Mouse (Mus musculus): ENCODE data around the gene Cdc42ep1.
"Not testable (repeated sequence)": the region's sequence is repeated elsewhere in the genome, so short reads cannot be mapped to it uniquely, and the experiment has no call there.

The Cdc42ep1 gene

DNA sequence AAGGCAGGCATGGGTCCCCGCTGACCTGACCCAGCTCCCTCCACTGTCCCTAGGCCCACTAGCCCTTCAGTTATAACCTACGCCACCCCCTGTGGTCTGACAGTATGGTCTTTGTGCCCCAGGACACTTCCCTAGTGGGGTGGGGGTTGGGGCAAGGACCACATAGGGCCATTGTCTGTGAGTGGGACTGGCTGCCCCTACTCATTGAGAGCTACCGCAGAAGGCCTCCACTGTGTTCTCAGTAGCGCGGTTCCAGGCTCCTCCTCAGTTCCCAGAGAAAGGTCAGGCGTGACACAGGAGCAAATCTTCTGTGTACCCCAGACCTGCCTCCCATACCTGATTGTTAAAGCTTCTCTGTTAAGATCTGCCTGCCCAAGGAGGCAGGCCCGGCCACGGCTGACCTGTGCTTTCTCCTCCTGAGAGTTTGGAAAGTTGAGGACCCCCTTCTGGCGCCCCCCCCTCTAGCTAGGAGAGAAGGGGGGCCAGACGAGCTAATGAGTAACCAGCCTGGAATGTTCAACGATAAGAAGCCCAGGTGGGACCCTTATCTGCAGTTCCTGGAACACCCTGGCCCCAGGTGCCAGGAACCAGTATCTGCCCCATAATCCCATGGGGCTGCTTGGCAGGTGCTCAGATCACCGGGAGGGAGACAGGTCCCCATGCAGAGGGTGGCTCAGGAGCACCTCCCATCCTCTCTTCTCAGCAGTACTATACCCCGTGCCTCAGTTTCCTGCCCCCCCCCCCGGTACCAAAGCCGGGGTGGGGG, 7.8 kb downstream of the Cdc42ep1 start:
- DNase-seq = no peak

DNA sequence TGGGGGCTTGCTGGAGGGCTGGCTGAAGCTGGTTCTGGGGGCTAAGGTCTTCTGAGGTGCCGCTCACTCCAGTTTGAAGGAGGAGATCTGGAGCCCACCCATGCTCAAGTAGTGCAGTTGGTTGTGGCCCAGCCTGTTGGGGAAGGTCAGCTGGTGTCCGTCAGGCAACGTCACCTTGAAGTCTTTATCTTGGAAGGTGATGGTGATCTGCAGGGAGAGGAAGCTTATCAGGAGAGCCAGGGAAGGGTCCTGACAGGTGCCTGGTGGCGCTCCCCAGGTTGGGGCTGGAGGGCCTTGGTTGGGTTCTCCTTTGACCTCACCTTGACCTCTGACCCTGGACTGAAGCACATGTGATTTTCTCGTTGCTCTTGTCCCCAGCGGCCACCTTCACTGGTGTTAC, 8.5 kb downstream of the Cdc42ep1 start:
- no peak for DNase-seq

DNA sequence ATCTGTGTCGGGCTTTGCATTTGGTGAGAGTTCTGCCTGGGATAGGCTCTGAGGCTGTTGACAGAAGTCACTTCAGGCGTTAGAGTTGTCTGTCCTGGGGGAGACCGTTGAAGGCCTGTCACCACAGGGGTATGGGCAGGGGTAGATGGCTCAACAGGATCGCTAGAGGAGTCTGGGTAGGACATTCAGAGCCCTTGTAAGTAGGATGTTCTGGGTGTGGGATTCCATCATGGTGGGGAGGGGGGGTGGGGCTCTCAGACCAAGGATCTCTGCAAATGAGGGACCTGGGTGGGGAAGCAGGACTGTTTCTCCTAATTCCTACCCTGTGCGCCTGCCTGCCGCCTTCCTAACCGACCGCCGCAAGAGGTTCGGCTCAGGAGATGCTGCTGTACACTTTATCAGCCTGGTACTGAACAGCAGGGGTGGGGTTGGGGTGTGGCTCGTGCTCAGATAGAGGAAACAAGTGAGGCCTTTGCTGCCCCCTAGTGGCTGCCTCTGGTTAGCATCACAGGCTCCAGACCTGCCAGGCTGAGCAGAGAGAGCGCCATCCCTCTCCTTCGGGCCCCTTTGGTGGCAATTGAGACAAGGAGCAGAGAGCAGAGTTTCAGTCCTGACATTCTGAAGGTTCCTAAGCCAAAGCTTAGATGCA, 9.2 kb downstream of the Cdc42ep1 start:
- peak; percentile 91 for DNase-seq

DNA sequence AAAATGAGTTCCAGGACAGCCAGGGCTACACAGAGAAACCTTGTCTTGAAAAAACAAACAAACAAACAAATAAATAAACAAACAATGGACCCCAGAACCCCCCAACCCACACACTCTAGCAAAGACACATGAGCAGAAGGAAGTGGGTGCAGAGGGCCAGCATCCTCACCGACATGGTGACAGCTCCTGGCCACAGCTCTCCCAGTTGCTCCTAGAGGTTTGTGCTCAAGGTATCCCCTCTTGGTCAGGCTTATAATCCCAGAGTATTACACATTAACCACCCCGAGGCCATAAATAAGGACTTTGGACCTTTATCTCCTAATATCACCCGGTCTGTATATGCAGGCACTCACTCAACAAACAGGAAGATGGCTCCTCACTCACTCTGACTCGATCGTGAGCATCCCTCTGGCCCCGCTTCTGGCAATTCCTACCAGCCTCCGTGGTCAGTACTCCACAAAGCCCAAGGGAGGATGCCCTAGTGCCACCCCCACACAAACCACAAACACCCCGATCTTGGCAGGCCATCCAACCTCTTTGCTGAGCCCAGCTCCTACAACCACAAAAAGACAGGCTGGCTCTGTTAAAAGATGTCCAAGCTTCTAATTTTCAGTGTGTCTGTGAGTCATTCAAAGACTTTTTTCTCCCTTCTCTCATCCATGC, 13.0 kb downstream of the Cdc42ep1 start, which contains the start of gene Lgals2:
TSS of gene Lgals2 (minus strand) at position 227 of the 663 bp plus-strand sequence.
- DNase-seq = no peak

DNA sequence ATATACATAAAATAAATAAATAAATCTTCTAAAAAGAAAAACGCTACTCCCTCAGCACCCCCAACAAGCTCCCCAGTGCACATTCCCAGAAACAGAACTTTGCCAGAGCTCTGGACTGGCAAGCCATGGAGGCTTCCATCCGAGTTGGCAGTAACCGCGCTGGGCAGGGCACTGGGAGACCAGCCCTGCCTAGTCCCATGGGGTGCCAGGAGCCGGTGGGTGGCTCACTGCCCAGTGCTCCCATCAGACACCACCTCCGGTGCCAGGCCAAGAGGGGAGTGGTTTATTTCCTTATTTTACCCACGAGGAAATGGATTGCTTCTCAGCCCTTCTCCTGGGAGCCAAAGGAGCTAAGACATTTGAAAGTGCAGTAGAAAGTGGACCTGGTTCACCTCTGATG, 14.6 kb downstream of the Cdc42ep1 start:
- DNase-seq = no peak

DNA sequence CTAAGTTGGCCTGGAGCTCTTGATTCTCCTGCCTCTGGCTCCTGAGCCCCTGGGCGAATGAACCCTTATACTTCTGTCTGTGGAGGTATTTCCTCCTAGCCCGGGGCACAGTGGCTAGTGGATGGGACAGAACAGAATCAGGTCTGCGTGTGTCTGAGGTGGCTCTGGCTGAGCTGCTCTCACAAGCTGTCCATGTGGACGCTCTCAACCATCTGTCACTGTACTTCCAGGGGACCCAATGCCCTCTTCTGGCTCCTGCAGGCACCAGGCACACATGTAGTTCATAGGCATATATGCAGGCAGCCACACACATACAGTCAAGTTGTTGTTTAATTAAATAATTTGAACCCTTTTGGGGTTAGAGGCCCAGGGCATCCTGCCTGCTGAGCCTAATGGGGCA, 16.9 kb downstream of the Cdc42ep1 start:
- no peak for DNase-seq

DNA sequence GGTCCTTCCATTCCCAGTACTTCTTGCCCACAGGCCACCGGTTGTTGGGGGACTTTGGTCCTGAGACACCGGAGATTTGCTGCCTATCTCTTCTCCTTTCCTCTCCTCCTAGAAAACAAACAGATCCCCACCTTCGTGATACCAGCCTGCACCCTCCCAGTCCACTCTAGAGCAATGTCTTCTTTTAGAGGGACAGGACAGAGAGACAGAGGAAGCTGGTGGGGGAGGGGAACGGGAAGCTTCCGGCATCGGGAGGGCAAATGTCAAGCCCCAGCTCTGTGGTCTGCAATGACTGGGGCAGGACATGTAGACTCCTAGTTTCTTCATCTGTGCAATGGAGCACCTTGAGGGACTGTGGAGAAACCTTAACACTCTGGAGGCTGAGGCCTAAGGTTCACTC, 17.3 kb downstream of the Cdc42ep1 start:
- peak; percentile 62 for DNase-seq

DNA sequence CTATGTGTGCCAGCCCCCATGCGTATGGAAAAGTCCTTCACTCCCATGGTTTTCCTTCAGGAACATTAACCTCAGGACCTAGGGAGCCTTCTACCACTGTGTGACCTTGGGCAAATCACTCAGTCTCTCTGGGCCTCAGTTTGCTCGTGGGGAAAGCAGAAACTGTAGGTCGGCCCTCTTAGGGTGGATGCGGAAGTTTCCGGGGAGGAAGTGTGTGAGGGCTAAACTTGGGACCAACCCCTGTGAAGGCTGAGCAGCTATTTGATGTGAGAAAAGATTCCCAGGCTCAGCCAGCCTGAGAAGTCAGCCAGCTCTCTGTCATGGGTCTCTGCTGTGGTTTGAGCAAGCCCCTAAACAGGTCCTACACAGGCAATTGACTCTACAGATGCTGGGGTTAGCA, 19.9 kb downstream of the Cdc42ep1 start:
- DNase-seq = no peak

DNA sequence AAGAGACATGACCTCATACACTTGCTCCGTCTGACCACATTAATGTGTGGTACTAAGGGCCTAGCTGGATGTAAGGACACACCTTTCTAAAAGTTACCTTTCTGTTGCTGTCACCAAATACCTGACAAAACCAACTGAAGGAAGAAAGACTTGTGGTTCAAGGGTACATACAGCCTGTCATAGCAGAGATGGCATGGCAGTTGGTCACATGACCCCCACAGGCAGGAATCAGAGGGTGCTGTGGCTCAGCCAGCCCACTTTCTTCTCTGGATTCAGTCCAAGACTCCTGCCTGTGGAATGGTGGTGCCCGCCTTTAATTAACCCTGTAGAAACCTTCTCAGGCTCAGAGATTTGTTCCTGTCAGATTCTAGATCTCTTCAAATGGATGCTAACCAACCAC, 20.7 kb downstream of the Cdc42ep1 start:
- DNase-seq = no peak

DNA sequence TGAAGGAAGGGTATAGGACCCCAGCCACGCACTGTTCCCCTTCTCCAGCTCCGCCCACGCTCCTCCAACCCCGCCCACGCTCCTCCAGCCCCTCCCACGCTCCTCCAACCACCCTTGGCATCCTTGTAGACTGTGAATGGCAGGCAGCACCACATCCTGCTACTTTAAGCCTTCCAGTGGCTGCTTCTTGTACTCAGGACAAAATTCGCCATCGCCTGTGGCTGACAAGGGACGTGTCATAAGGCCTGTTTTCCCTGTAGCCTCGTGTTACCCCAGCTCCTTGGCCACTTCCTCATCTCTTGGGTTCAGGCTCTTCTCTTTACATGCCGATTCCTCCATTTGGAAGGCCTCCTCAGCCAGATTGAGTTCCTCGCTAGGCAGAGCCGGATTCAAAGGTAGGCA, 21.4 kb downstream of the Cdc42ep1 start:
- DNase-seq = peak; percentile 57

DNA sequence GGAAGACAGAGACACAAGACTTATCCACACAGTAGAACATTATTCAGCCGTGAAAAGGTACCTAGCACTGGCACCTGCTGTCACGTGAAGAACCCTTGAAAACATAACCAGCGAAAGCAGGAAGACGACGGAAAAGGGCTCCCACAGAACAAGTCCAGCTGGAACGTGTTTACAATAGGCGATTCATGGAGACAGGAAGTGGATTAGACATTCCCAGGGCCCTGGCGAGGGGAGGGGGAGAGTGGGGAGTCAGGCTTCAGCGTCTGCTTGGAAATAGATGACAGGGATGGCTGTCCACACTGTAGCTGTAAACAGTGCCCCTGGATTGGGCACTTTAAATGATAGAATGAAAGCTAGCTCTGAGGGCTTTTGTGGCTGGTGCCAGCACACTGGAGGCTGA, 26.0 kb downstream of the Cdc42ep1 start:
- DNase-seq = no peak

DNA sequence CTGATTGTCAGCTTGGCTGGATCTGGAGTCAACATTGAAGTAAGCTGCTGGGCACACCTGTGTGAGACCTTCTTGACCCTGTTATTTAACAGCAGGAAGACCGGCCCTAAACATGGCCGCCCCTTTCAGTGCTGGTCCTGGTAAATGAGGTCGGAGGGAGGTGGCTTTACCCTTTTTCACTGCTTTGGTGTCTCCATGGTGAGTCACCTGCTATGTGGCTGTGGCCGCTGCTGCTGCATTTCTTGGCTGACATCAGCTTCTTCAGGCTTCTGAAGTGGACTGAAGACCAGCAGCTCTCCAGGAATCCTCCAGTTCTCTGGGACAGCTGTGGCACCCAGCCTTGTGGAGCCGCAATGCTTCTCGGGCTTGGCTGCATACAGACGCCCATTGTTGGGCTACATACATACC, 26.4 kb downstream of the Cdc42ep1 start:
- no peak for DNase-seq

DNA sequence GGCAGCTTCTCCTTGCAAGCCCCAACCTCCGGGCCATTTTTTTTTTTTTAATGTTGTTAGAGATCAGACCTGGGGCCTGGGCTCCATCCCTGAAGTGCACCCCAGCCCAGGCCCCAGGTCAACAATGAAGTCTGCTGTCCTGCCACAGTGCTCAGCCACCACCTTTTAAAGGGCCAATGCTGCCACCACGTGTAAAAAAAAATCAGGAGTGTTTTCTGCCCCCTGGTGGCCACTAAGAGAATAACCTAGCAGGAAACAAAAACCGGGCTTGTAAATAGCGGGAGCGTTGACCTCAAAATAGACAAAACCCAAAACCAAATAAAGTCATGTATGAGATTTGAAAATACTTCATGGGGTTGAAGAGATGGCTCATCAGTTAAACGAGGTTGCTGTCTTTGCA, 27.4 kb downstream of the Cdc42ep1 start:
- peak; percentile 46 for DNase-seq

DNA sequence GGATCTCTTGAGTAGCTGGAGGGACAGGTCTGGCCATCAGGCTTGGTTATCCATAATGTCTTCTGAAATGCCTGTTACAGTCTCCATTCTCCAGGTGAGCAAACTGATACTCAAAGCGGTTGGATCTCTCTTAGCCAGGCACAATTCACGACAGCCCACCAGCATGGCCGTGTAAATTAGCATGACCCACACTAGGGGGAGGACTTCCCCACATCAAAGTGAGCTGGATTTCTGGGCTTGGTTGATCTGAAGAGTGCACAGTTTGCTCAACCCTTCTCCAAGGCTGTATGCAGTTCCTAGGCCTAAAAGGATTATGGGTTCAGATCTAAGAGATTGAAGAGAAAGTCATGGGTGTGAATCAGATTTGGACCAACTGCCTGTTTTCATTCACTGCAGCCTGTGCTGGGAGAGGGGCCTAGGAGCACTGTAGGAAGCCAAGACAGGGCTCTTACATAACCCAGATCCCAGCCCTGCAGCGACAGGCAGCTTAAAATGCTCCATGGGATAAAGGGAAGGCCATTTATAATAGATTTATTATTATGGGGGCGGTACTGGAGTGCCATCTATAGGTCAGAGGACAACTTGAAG, 29.7 kb downstream of the Cdc42ep1 start:
- DNase-seq = no peak

DNA sequence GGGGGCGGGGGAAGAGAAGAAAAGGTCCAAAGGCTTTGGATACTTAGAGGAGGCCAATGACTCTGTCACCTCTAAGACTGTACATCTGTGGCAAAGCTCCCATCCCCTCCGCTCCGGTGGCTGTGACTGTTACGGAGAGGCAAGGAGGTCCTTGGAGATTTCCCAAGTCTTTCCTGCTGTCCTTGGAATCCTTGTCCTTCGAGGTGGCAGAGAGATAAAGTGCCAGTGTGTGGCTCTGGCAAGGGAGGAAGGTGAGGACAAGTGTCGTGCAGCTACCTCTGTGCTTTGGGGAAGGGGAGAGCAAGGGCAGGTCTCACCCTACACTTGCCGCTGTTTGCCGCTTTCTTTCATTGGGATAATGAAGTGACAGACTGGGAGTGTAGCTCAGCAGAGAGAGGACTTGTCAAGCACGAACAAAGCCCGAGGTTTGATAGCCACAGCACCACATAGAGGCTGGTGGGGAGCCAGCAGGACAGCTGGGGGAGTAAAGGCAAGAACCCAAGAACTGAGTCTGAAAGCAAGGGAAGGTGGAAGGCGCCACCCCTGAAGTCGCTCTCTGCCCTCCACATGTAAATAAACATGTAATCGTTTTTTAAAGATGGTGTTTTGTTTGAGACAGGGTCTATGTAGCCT, 31.5 kb downstream of the Cdc42ep1 start:
- DNase-seq = no peak

DNA sequence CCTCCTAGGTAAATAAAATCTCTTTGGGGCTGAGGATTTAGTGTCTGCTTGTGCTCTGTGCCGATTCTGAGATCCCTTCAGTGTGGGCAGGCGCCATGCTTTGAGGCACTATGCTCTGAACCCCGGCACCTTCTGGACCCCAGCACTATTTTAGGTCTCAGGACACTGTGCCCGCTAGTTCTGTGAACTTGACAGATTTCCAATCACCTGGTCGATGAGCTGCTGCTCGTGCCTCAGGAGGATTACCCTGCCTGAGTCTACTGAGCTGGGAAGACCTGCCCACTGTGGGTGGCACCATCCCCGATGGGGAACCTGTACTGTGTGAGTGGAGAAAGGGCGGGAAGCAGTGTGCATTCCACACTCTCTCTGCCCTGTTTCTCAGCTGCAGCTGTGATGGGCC, 32.6 kb downstream of the Cdc42ep1 start:
- no peak for DNase-seq

DNA sequence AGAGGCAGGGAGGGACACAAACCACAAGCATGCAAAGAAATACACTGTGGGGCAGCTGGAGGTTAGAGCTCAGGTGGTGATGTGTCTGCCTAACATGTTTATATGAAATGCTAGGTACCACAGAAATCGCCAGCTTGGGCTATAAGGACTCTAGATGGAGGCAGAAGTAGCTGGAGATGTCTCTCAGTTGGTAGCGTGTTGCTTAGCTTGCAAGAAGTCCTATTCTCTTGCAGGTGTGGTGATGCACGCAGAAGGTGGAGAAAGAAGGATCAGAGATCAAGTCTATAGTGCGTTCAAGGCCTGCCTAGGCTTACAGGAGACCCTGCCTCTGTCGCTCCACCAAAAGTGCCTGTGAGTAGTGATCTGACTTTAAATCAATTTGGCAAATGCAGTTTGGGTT, 33.1 kb downstream of the Cdc42ep1 start:
- no peak for DNase-seq

DNA sequence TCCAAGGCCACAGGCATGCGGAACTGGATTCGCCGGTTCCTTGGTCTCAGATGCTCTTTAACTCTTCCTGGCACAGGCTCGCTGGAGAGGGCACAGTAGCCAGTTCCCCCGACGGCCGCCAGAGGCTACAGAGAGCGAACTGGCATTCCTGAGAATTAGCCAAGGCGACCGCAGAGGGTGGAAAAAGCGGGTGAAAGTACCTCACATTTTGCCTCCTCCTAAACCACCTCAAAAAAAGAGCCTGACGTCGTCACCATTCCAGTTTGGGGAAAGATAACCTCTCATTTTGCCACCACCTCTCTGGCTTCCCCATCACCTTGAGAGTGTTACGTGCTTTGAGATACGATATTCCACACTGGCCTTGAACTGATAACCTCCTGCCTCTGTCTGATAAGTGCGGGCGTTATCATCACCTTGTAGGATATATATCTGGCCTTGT, 33.9 kb downstream of the Cdc42ep1 start:
- DNase-seq = peak; percentile 77

DNA sequence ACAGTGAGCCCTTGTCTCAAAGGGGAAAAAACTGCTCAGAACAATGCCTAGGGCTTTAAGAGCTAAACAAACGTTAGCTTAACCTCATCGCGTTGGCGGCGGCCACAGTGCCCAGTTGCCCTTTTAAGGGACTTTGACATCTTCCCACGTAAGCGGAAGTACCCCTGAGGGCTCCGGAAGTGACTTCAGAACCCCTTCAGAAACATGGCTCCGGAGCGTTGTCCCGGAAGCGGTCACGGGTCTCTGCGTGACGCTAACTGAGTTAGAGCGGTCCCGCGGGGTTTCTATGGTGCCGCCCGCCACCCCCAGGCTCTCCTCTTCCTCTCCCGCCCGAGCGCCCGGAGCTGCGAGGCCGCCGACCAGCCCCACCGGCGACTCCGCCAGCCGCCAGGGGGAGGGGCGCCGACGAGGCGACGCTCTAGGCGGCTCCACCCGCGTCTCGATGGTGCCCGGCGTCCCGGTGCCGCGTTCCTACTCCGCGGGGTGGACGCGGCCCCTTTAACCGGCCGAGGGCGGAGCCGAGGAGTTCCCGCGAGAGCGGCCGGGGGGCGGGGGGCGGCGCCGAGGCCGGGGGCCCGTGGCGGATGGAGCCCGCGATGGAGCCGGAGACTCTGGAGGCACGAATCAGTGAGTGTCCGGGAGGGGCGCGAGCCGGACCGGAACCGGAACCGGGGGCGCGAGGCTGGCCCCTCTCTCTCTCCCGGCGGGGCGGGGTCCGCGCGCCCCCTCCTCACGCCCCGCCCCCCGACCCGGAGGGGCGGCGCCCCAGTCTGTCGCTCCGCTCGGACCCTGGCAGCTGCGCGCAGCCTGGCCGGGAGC, 34.8 kb downstream of the Cdc42ep1 start, which contains the start of gene Gga1:
TSS of gene Gga1 (plus strand) at position 200 of the 819 bp plus-strand sequence.
- DNase-seq = peak; percentile 92

DNA sequence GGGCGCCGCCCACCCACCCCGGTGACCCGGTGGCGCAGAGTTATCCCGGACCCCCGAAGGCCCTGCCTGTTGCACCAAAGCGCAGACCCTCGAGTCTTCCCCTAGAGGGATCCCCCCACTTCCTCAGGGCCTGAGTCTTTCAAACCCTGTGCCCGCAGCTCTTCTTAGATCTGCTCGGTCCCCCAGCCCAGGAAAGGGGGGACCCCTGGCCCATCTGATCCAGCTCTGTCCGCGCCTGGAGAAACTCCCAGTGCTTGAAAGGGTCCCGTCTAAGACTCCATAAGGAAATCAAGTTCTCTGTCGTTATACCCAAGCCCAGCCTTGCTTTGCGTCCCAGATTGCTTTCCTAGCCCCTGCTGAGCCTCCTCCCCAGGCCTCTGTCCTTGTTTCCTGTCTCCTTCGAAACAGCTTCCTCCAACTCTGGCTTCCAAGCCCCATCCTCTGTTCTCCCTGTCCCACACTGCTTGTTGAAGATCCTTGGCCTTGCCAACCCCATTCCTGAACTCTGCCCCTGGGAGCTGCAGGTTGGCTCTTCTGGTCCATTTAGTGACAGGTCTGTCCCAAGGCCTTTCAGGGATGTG, 35.5 kb downstream of the Cdc42ep1 start:
- DNase-seq = no peak

DNA sequence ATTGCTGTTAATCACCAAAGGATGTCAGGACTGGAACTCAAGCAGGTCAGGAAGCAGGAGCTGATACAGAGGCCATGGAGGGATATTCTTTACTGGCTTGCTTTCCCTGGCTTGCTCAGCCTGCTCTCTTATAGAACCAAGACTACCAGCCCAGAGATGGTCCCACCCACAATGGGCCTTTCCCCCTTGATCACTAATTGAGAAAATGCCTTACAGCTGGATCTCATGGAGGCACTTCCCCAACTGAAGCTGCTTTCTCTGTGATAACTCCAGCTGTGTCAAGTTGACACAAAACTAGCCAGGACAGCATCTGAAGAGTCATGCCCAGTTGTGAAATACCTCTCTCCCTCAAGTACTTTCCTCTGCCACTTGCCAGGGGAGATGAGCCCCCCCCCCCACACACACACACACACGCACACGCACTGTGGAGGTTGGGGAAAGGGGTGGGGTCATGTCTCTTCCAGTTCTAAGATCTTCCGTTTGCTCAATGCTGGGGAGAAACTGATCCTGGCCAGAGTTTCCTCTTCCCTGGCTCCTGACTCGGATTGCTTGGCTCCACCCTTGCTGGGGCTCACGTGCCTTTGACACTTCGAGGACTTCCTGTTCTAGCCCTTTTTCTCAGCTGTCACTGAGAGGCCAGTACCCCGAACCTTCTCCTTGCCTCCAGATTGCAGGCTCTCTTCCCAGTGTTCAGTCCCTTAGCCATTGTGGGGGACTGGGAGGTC, 36.5 kb downstream of the Cdc42ep1 start:
- DNase-seq = not testable (repeated sequence)

All from thymus, postnatal 14 days (tissue).